Mouse (Mus musculus) T-cell, adult 66 days (primary cell): Measurements from ENCODE around the gene Mapk1. TPM values are rescaled to one million over a fixed set of nuclear protein-coding genes. Genes with fewer than 3 reads are reported as not detected.

Source experiments
- total RNA-seq, 2 experiments: library from RNA; stranded (reverse); gene quantifications; 3 replicates in 1 of 2; 4 replicates in 1 of 2; pipeline ENCODE4 v1.2.4; 2023

Gene Mapk1
- total RNA-seq = 100 to 1,000 TPM; 174 to 190 TPM

GRCm38 (mm10) chr16:16983131-16983533 lies at the start of gene Mapk1:
Gene Mapk1 (plus strand): TSS chr16:16983382.

DNA sequence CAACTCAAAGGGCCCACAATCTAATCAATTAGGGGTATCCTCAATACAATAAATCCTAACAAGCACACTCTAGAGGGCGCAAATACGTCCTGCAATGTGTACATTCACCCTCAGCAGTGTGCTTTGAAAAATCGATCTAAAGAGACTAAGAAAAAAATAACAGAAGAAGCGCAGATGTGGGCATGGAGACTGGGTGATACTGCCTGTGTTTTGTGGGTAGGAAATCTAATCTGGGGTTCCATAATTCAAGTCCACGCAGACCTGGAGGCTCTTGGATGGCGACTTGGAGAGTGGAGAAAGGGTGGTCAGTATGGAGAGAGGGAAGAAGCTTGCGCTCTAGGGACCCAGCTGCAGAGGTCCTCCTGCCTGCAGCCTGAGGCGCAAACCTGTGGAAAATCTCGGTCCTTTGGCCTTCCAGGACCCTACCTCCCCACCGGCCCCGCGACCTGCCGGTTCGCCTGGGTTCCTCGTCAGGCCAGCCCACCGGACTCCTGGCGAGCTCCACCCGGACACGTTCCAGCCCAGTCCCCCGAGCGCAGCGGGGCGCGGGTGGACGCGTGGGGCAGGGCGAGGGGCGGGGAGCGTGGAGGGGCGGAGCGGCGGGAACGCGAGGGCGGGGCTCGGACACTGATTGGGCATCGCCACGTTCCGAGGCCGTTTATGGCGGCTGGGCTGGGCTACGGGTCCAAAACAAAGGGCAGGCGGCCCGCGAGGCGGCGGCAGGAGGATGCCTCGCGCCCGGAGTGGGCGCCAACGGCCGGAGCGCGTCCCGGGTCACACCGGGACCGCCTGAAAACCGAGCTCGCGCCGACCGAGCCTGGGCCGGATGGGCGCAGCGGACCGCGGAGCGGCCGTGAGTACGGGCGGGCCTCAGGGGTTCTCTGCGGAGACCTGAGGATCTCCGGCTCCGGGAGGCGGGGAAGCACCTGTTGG lies 86.6 kb downstream of the Mapk1 start, which contains the start of gene Ypel1:
Gene Ypel1 (plus strand): TSS at position 186 of the 933 bp plus-strand sequence.

Other genes starting within 250 kb of the Mapk1 start
- gene Spag6l, start 153.9 kb upstream of the Mapk1 start, total RNA-seq = 1 to 10 TPM; 1.6 to 2.3 TPM
- not detected for gene Igll1, start 119.4 kb upstream of the Mapk1 start, total RNA-seq
- gene Top3b, start 112.6 kb upstream of the Mapk1 start, total RNA-seq = 100 to 1,000 TPM; 115 to 130 TPM
- gene Vpreb1, start 112.5 kb upstream of the Mapk1 start, total RNA-seq = not detected
- gene Ppm1f, start 86.9 kb upstream of the Mapk1 start, total RNA-seq = 10 to 100 TPM; 20.2 to 22.2 TPM
- gene Ypel1, start 86.3 kb downstream of the Mapk1 start, total RNA-seq = 1 to 10 TPM; 2.6 to 4.3 TPM
- gene Ppil2, start 127.9 kb downstream of the Mapk1 start, total RNA-seq = 100 to 1,000 TPM; 128 to 139 TPM
- 1 to 10 TPM; 6.9 to 9.6 TPM for gene 2610318N02Rik, start 141.8 kb downstream of the Mapk1 start, total RNA-seq
- 10 to 100 TPM; 12.5 to 19.3 TPM for gene Sdf2l1, start 149.0 kb downstream of the Mapk1 start, total RNA-seq
- gene Ydjc, start 161.2 kb downstream of the Mapk1 start, total RNA-seq = 1 to 10 TPM; 4.2 to 7.8 TPM
- 1 to 10 TPM; 2.0 to 2.2 TPM for gene Ccdc116, start 163.8 kb downstream of the Mapk1 start, total RNA-seq
- 100 to 1,000 TPM; 102 to 107 TPM for gene Ube2l3, start 219.3 kb downstream of the Mapk1 start, total RNA-seq
- under 1 TPM; 0.09 to 0.17 TPM for gene Rimbp3, start 225.2 kb downstream of the Mapk1 start, total RNA-seq